Mouse (Mus musculus): ENCODE results near the gene Lsm10. TPM values are rescaled to one million over a fixed set of nuclear protein-coding genes. Genes with fewer than 3 reads are reported as not detected.

Gene Lsm10
- 17.7 and 19.1 TPM in 2 replicates for polyA plus RNA-seq (2012; rRNA removed)

DNA sequence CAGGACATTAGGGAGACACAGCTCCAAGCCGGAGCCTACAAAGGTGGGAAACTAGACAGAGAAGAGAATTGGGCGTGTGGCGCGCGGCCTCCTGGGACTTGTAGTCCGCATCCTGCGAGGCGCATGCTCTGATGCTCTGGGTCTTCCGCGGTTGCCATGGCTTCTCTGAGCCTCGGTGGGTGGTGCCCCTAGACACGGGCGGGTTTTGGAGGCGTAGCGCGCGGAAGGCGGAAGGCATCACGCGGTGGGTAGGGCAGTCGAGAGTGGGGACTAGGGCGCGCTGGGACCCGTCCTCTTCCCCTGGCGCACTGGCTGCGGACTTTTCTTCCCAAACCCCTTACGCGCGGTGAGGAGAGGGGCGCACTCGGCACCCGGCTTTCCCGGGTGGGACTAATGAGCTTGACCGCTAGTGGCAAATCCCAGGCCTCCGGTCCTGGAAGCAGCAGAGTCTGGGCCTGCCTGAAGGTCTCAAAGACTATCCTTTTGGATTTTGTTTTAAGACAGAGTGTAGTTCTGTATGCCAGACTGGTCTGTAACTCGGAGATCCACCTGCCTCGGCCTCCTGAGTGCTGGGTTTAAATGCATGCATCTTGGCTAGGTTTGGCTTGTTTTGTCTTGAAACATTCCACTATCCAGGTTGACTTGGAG, at the start of gene Lsm10:
Gene Lsm10, plus strand, starts transcription at position 160 of the 648 bp plus-strand sequence.

DNA sequence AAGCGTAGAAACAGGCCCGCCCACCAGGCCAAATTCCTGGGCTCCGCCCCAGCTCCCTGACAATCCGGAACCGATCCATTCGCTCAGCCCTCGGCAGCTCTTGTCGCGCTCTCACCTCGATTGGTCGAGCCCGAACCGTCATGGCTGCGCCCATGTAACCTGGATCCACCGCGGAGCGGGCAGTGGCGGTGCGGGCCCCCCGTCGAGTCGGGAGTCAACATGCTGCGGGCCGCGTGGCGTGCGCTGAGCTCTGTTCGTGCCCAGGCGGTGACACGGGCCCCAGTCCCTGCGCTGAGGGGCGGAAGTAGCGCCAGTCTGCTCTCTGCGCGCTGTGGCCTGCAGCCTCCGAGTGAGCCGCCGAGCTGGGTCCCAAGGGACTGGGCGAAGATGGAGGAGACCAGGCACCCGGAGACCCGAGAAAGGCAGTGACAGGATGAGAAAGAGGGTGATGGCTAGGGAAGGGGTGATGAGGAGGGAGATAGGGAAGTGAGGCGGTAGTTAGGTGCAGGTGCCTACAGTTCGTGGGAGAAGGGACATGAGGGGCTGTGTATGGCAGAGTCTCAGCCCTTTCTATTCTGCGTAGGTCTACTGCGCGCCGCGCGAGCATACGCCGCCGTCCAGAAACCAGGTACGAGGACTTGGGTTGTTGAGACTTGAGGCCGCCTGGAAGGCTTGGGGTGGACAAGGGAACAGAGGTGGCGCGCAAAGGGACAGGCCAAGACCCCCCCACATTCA, 49.4 kb upstream of the Lsm10 start, which contains the start of gene Mrps15:
Gene Mrps15, plus strand, starts transcription at position 75 of the 735 bp plus-strand sequence.

DNA sequence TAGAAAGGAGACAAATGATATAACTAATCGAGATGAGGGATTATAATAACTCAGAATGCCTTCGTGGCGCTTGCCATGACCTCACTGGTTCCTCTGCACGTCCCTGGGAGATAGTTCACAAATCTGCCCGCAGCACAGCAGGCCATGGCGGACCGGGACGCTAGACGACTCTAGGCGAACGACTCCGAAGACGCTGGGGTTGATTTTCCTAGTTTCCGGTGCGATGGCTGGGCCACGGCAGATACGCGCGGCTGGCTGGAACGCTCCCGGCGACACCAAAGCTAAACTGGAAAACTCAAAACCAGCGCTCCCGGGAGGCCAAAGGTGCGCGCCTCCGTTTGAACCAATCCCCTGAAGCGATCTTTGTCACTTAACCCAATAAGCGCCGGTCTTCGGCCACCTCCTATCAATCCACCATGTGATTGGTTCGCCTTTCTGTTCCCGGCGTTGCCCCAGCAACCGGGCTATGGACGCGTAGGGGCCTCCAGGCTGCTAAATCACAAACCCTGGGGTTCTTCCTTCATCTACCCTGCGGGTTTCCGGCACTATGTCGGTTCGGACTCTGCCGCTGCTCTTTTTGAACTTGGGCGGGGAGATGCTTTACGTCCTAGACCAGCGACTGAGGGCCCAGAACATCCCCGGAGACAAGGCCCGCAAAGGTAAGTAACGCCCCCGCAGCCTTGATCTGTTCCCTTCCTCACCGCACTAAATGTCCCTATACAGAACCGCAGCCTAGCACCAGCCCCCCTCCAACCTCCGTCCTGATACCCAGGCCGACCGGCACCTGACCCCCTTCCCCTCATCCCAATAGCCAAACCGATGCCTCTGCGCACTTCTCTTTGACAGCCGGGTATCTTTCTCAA, 38.1 kb upstream of the Lsm10 start, which contains the start of gene Oscp1:
Gene Oscp1, plus strand, starts transcription at position 432 of the 863 bp plus-strand sequence.

DNA sequence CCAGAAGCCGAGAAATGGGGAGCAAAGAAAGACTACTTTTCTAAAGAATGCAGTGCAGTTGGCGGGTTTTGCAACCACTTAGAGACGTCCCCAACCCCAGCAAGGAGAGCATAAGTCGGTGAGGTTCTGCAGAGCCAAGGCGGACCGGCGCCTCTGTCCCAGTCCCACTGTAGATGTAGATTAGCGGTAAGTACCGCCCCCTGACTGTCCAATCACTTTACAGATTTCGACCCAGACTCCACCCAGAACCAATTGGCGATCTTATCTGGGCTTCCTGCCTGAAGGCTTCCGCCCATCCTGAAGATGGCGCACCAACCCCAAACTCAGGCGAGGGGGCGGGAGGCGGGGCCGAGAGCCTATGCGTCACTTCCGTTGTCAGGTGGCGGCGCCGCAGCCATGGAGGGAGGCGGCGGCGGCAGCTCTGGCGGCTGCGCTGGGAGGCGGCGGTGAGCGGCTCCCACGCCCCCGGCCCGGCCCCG, 7.2 kb downstream of the Lsm10 start, which contains the start of gene Stk40:
Gene Stk40, plus strand, starts transcription at position 368 of the 479 bp plus-strand sequence.

DNA sequence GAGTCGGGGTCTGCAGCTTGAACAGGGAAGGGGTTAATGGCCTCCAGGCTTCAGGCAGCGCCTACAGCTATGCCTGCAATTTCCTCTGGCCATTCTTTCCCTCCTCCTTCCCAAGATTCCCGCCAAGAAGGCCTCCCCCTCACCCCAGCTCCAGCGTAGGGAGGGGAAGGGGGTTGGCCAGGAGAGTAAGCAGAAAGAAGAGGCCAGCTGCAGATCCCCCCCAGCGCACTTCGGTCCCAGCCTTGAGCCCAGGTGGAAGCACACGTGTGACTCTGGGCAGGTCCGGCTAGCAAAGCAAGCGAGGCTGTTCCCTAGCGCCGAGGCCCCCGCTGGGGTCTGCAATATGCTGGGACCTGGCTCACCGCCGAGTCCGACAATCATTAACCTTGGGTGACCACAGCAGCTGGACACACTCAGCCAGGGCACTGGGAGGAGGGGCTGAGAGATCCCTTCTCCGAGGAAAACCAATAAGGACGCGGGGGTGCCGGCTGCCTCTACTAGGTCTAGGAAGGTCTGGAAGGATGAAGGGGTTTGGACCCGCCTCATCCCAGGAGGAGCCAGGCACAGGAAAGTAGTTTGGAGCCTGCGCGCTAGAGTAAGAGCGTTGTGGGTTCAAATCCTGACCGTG, 51.2 kb downstream of the Lsm10 start, which contains the start of gene Eva1b:
Gene Eva1b, plus strand, starts transcription at position 212 of the 628 bp plus-strand sequence.

Other genes with a start within 250 kb of the Lsm10 start
- gene Csf3r, start 72.1 kb upstream of the Lsm10 start, polyA plus RNA-seq (2012; rRNA removed), result 9.6 and 13.0 TPM in 2 replicates
- 37.4 and 41.1 TPM in 2 replicates for gene Mrps15, start 49.7 kb upstream of the Lsm10 start, polyA plus RNA-seq (2012; rRNA removed)
- gene Oscp1, start 38.1 kb upstream of the Lsm10 start, polyA plus RNA-seq (2012; rRNA removed), result 0.31 and 0.36 TPM in 2 replicates
- gene Stk40, start 7.3 kb downstream of the Lsm10 start, polyA plus RNA-seq (2012; rRNA removed), result 5.2 and 5.5 TPM in 2 replicates
- gene Eva1b, start 51.1 kb downstream of the Lsm10 start, polyA plus RNA-seq (2012; rRNA removed), result 21.5 and 22.5 TPM in 2 replicates
- gene Sh3d21, start 66.9 kb downstream of the Lsm10 start, polyA plus RNA-seq (2012; rRNA removed), result 1.2 TPM in 2 replicates
- gene Thrap3, start 106.1 kb downstream of the Lsm10 start, polyA plus RNA-seq (2012; rRNA removed), result 46.6 and 55.7 TPM in 2 replicates
- 11.9 and 14.6 TPM in 2 replicates for gene Map7d1, start 159.7 kb downstream of the Lsm10 start, polyA plus RNA-seq (2012; rRNA removed)
- 25.8 and 26.1 TPM in 2 replicates for gene Trappc3, start 165.7 kb downstream of the Lsm10 start, polyA plus RNA-seq (2012; rRNA removed)
- gene Col8a2, start 190.2 kb downstream of the Lsm10 start, polyA plus RNA-seq (2012; rRNA removed), result 0.26 and 0.27 TPM in 2 replicates
- gene Adprhl2, start 225.1 kb downstream of the Lsm10 start, polyA plus RNA-seq (2012; rRNA removed), result 18.9 and 21.8 TPM in 2 replicates
- gene Tekt2, start 229.1 kb downstream of the Lsm10 start, polyA plus RNA-seq (2012; rRNA removed), result 0.81 and 0.97 TPM in 2 replicates